Mouse (Mus musculus): ENCODE measurements around the gene Ugt1a2.
A peak's percentile ranks its signal among the peaks of the same experiment; 100 is the strongest.
"Not testable (repeated sequence)": the region's sequence is repeated elsewhere in the genome, so short reads cannot be mapped to it uniquely, and the experiment has no call there.

Gene Ugt1a2

GRCm38 (mm10) chr1:88200456-88200855 lies at the start of gene Ugt1a2:
Gene Ugt1a2 (plus strand): TSS chr1:88200601.
- DNase-seq (ENCODE audit: low spot score): no peak

GRCm38 (mm10) chr1:88158430-88158829 lies 42.0 kb upstream of the Ugt1a2 start:
- no peak for DNase-seq (ENCODE audit: low spot score)

- DNase-seq (ENCODE audit: low spot score): no peak
These were observed 34.7 kb upstream of the Ugt1a2 start, which contains the start of gene Ugt1a5 for GRCm38 (mm10) chr1:88165711-88166110. Gene Ugt1a5 (plus strand): TSS chr1:88166012.

GRCm38 (mm10) chr1:88172190-88172589 lies 28.2 kb upstream of the Ugt1a2 start:
- not testable (repeated sequence) for DNase-seq (ENCODE audit: low spot score)

- DNase-seq (ENCODE audit: low spot score): no peak
These were observed 20.7 kb upstream of the Ugt1a2 start for GRCm38 (mm10) chr1:88179657-88180056.

- DNase-seq (ENCODE audit: low spot score): no peak
These were observed 14.0 kb upstream of the Ugt1a2 start for GRCm38 (mm10) chr1:88186325-88186935.

- DNase-seq (ENCODE audit: low spot score): no peak
These were observed 8.3 kb upstream of the Ugt1a2 start for GRCm38 (mm10) chr1:88192136-88192535.

GRCm38 (mm10) chr1:88195687-88196086 lies 4.7 kb upstream of the Ugt1a2 start:
- DNase-seq (ENCODE audit: low spot score): no peak

GRCm38 (mm10) chr1:88197443-88197842 lies 3.0 kb upstream of the Ugt1a2 start:
- no peak for DNase-seq (ENCODE audit: low spot score)

GRCm38 (mm10) chr1:88199996-88200395 lies 405 bp upstream of the Ugt1a2 start:
- no peak for DNase-seq (ENCODE audit: low spot score)

GRCm38 (mm10) chr1:88205294-88205922 lies 5.0 kb downstream of the Ugt1a2 start, which contains the start of gene Dnajb3:
Gene Dnajb3 (minus strand): TSS chr1:88205782.
- DNase-seq (ENCODE audit: low spot score): peak; percentile 77

- no peak for DNase-seq (ENCODE audit: low spot score)
These were observed 6.6 kb downstream of the Ugt1a2 start for GRCm38 (mm10) chr1:88206843-88207479.

- peak; percentile 2 for DNase-seq (ENCODE audit: low spot score)
These were observed 11.4 kb downstream of the Ugt1a2 start, which contains the start of gene Ugt1a1 for GRCm38 (mm10) chr1:88211812-88212211. Gene Ugt1a1 (plus strand): TSS chr1:88211959.

GRCm38 (mm10) chr1:88212341-88213045 lies 12.1 kb downstream of the Ugt1a2 start:
- peak; percentile 10 for DNase-seq (ENCODE audit: low spot score)

- DNase-seq (ENCODE audit: low spot score): peak; percentile 0
These were observed 12.7 kb downstream of the Ugt1a2 start for GRCm38 (mm10) chr1:88213061-88213460.

GRCm38 (mm10) chr1:88213766-88214461 lies 13.5 kb downstream of the Ugt1a2 start:
- peak; percentile 5 for DNase-seq (ENCODE audit: low spot score)

- no peak for DNase-seq (ENCODE audit: low spot score)
These were observed 14.1 kb downstream of the Ugt1a2 start for GRCm38 (mm10) chr1:88214462-88214952.

GRCm38 (mm10) chr1:88215466-88216380 lies 15.3 kb downstream of the Ugt1a2 start:
- peak; percentile 0 for DNase-seq (ENCODE audit: low spot score)

- no peak for DNase-seq (ENCODE audit: low spot score)
These were observed 16.1 kb downstream of the Ugt1a2 start for GRCm38 (mm10) chr1:88216551-88216950.

GRCm38 (mm10) chr1:88217144-88217543 lies 16.7 kb downstream of the Ugt1a2 start:
- no peak for DNase-seq (ENCODE audit: low spot score)

- peak; percentile 0 for DNase-seq (ENCODE audit: low spot score)
These were observed 17.2 kb downstream of the Ugt1a2 start for GRCm38 (mm10) chr1:88217576-88217975.

All from lung, postnatal 25 days (tissue).